Mouse (Mus musculus) neutrophil, adult 65 days (primary cell): ENCODE data around the gene 4930469K13Rik. TPM values are rescaled to one million over a fixed set of nuclear protein-coding genes. Genes with fewer than 3 reads are reported as not detected.

Experiments
- total RNA-seq: library from RNA; stranded (reverse); gene quantifications from 2 replicates; pipeline ENCODE4 v1.2.4, GENCODE M21; 2023

4930469K13Rik gene
- total RNA-seq: not detected in 2 replicates

GRCm38 (mm10) chr11:34098422-34098821, at the start of gene 4930469K13Rik:
4930469K13Rik (minus strand) TSS chr11:34098554.

GRCm38 (mm10) chr11:34046767-34047541, 51.4 kb downstream of the 4930469K13Rik start, which contains the start of gene Lcp2:
Lcp2 (plus strand) TSS chr11:34046920.

GRCm38 (mm10) chr11:33992938-33993337, 105.4 kb downstream of the 4930469K13Rik start, which contains the start of gene Kcnip1:
Kcnip1 (minus strand) TSS chr11:33993152.

GRCm38 (mm10) chr11:33962688-33963407, 135.5 kb downstream of the 4930469K13Rik start, which contains the start of gene Kcnmb1:
Kcnmb1 (plus strand) TSS chr11:33963013.

Other genes with a start within 250 kb of the 4930469K13Rik start
- not detected in 2 replicates for gene Kcnmb1, start 135.5 kb downstream of the 4930469K13Rik start, total RNA-seq
- gene Kcnip1, start 105.4 kb downstream of the 4930469K13Rik start, total RNA-seq: not detected in 2 replicates
- 161 and 165 TPM in 2 replicates for gene Lcp2, start 51.6 kb downstream of the 4930469K13Rik start, total RNA-seq
- not detected in 2 replicates for gene Foxi1, start 109.5 kb upstream of the 4930469K13Rik start, total RNA-seq
- not detected in 2 replicates for gene Fam196b, start 216.3 kb upstream of the 4930469K13Rik start, total RNA-seq